Comparison of ENCODE assay signal across 24 mouse cellular contexts in the genomic region with DNA sequence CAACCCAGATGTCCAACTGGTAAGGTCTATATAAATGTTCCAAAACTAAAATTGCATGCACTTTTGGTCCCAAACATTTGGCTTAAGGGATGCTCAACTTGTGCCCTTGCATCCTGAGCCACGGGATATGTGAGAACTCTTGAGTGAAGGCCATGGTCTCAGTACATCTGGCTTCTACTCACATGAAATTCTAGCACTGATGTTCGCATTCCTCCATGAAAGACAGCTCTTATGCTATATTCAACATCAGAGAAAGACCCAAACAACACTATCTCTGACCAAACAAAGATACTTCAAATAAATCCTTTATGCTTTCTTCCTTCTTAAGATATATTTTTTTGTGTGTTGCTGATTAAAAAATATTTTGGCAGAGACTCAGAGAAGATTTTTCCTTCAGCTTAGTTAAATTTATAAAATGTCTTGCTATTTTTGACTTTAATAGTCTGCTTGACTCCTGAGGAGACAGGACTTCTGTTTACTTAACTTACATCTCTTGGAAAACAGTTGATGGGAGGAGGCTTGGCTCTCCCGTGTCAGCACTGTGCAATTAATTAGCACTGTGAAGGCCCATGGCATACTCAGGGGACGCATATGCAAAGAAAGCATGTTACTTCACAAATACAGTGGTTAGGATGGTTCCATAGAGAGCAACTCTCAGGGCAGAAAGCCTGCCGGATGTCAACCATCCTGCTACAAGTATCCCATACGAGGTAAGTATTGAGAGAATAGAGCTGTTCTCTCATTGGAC.
A peak's percentile ranks its signal among the peaks of the same experiment; 100 is the strongest.
DNase-seq lines count a peak whose midpoint lies in the region; ATAC-seq and TF ChIP-seq lines count a peak whose summit lies in the region.
"Had no signal": no experiment of that assay in that cellular context is flagged by ENCODE, and none has a peak within 500 bp of the region (broad histone marks: within the 10 kb centered on the region; RNA-seq: fewer than 3 reads in every experiment).

No protein-coding gene starts in this region.

- ATAC-seq in heart, embryonic 11.5 days (replicated peaks; ENCODE audit: insufficient number of reproducible peaks, low FRiP score, low TSS enrichment) = no peak
- ATAC-seq in kidney, postnatal 0 days (replicated peaks; ENCODE audit: low FRiP score, low read depth) = no peak
- ATAC-seq in lung, embryonic 15.5 days (ENCODE audit: borderline replicate concordance, extremely low read depth, low FRiP score, low TSS enrichment) = peak; percentile 80
- ATAC-seq: forebrain, embryonic 15.5 days; Patski had no signal

- no peaks in the 10 kb centered on the region for H3K36me3 ChIP-seq in heart, embryonic 11.5 days (ENCODE audit: control insufficient read depth, insufficient read depth, low read length)
- H3K36me3 ChIP-seq in kidney, postnatal 0 days (ENCODE audit: insufficient read depth, low read length) = no peaks in the 10 kb centered on the region
- H3K36me3 ChIP-seq in lung, embryonic 15.5 days = no peaks in the 10 kb centered on the region
- H3K36me3 ChIP-seq: embryonic facial prominence, embryonic 12.5 days; forebrain, embryonic 12.5 days; forebrain, embryonic 15.5 days; G1E; heart, embryonic 10.5 days; hindbrain, embryonic 12.5 days; hindbrain, embryonic 15.5 days had no signal

- H3K9ac ChIP-seq in heart, embryonic 11.5 days (ENCODE audit: low read depth, low read length) = no peak overlapping the region
- no peak overlapping the region for H3K9ac ChIP-seq in kidney, postnatal 0 days (ENCODE audit: low read depth, low read length)
- H3K9ac ChIP-seq in lung, embryonic 15.5 days = no peak overlapping the region
- H3K9ac ChIP-seq: embryonic facial prominence, embryonic 12.5 days; forebrain, embryonic 12.5 days; forebrain, embryonic 15.5 days; hindbrain, embryonic 12.5 days; hindbrain, embryonic 15.5 days had no signal

- H3K27me3 ChIP-seq in heart, embryonic 11.5 days (ENCODE audit: control insufficient read depth, insufficient read depth, low read length) = no peaks in the 10 kb centered on the region
- H3K27me3 ChIP-seq in kidney, postnatal 0 days (ENCODE audit: insufficient read depth, low read length) = no peaks in the 10 kb centered on the region
- no peaks in the 10 kb centered on the region for H3K27me3 ChIP-seq in lung, embryonic 15.5 days
- H3K27me3 ChIP-seq: CH12.LX; embryonic facial prominence, embryonic 12.5 days; forebrain, embryonic 12.5 days; forebrain, embryonic 15.5 days; hindbrain, embryonic 12.5 days; hindbrain, embryonic 15.5 days; Patski had no signal

- WGBS in heart, embryonic 11.5 days (ENCODE audit: insufficient replicate concordance) = 66% methylated on average over 6 of the region's 6 CpGs
- 55% methylated on average over 6 of the region's 6 CpGs for WGBS in kidney, postnatal 0 days
- 33% methylated on average over 6 of the region's 6 CpGs for WGBS in lung, embryonic 15.5 days

- no peaks in the 10 kb centered on the region for H3K4me1 ChIP-seq in heart, embryonic 11.5 days (ENCODE audit: control insufficient read depth, insufficient read depth, low read length)
- H3K4me1 ChIP-seq in kidney, postnatal 0 days (replicated peaks; ENCODE audit: insufficient read depth, low read length) = no peaks in the 10 kb centered on the region
- peaks cover 14% of the 10 kb centered on the region for H3K4me1 ChIP-seq in lung, embryonic 15.5 days
- H3K4me1 ChIP-seq: embryonic facial prominence, embryonic 12.5 days; forebrain, embryonic 12.5 days; forebrain, embryonic 15.5 days; heart, embryonic 10.5 days; hindbrain, embryonic 12.5 days had no signal

- H3K27ac ChIP-seq in heart, embryonic 11.5 days (ENCODE audit: low read depth, low read length) = no peak overlapping the region
- no peak overlapping the region for H3K27ac ChIP-seq in kidney, postnatal 0 days
- H3K27ac ChIP-seq in lung, embryonic 15.5 days = peak overlapping the region; percentile 81
- H3K27ac ChIP-seq: embryonic facial prominence, embryonic 12.5 days; forebrain, embryonic 12.5 days; forebrain, embryonic 15.5 days; heart, adult 2 months; heart, embryonic 10.5 days; hindbrain, embryonic 12.5 days; hindbrain, embryonic 15.5 days had no signal

- TF ChIP-seq CTCF in kidney, postnatal 0 days (IDR thresholded peaks at IDR 0.05; ENCODE audit: low read depth) = no peak

- no peak overlapping the region for H3K4me3 ChIP-seq in heart, embryonic 11.5 days (ENCODE audit: low read depth, low read length)
- no peak overlapping the region for H3K4me3 ChIP-seq in kidney, postnatal 0 days (replicated peaks; ENCODE audit: low read depth, low read length)
- no peak overlapping the region for H3K4me3 ChIP-seq in lung, embryonic 15.5 days
- H3K4me3 ChIP-seq: embryonic facial prominence, embryonic 12.5 days; erythroblast, embryonic 14.5 days; forebrain, embryonic 12.5 days; forebrain, embryonic 15.5 days; heart, adult 2 months; heart, embryonic 10.5 days; hindbrain, embryonic 12.5 days; hindbrain, embryonic 15.5 days had no signal

- no peaks in the 10 kb centered on the region for H3K9me3 ChIP-seq in heart, embryonic 11.5 days (replicated peaks; ENCODE audit: control insufficient read depth, low read length)
- no peaks in the 10 kb centered on the region for H3K9me3 ChIP-seq in kidney, postnatal 0 days (replicated peaks; ENCODE audit: low read length)
- no peaks in the 10 kb centered on the region for H3K9me3 ChIP-seq in lung, embryonic 15.5 days
- H3K9me3 ChIP-seq: embryonic facial prominence, embryonic 12.5 days; forebrain, embryonic 12.5 days; forebrain, embryonic 15.5 days; G1E; heart, embryonic 10.5 days; hindbrain, embryonic 15.5 days had no signal

- DNase-seq in heart, adult 11 months = peak; percentile 21
- peak; percentile 27 for DNase-seq in kidney, postnatal 0 days (ENCODE audit: low spot score)
- no peak for DNase-seq in kidney, adult 18-20 months
- no peak for DNase-seq in lung, adult 18-20 months
- DNase-seq: adrenal gland, postnatal 10 days; adrenal gland, postnatal 36 days; B cell, adult 2 months; cerebellum, adult 18-20 months; cerebellum, adult 9-10 months; cerebellum, postnatal 14 days; gastrocnemius, postnatal 25 days; heart, adult 2 months had no signal

- H3K4me2 ChIP-seq in heart, embryonic 11.5 days = no peak overlapping the region
- no peak overlapping the region for H3K4me2 ChIP-seq in kidney, postnatal 0 days (ENCODE audit: low read length)
- no peak overlapping the region for H3K4me2 ChIP-seq in lung, embryonic 15.5 days
- H3K4me2 ChIP-seq: embryonic facial prominence, embryonic 12.5 days; forebrain, embryonic 12.5 days; forebrain, embryonic 15.5 days; hindbrain, embryonic 12.5 days; hindbrain, embryonic 15.5 days had no signal

Comparison
In these comparisons a context has a peak if more than half of its experiments do, and no peak if none do; other contexts are left out.
1. DNase-seq: peak in heart, adult 11 months (single experiment) and kidney, postnatal 0 days (single experiment); none in kidney, adult 18-20 months (single experiment) and lung, adult 18-20 months (0 of 2).